ENCODE assay signal across 9 mouse cellular contexts in the genomic region with DNA sequence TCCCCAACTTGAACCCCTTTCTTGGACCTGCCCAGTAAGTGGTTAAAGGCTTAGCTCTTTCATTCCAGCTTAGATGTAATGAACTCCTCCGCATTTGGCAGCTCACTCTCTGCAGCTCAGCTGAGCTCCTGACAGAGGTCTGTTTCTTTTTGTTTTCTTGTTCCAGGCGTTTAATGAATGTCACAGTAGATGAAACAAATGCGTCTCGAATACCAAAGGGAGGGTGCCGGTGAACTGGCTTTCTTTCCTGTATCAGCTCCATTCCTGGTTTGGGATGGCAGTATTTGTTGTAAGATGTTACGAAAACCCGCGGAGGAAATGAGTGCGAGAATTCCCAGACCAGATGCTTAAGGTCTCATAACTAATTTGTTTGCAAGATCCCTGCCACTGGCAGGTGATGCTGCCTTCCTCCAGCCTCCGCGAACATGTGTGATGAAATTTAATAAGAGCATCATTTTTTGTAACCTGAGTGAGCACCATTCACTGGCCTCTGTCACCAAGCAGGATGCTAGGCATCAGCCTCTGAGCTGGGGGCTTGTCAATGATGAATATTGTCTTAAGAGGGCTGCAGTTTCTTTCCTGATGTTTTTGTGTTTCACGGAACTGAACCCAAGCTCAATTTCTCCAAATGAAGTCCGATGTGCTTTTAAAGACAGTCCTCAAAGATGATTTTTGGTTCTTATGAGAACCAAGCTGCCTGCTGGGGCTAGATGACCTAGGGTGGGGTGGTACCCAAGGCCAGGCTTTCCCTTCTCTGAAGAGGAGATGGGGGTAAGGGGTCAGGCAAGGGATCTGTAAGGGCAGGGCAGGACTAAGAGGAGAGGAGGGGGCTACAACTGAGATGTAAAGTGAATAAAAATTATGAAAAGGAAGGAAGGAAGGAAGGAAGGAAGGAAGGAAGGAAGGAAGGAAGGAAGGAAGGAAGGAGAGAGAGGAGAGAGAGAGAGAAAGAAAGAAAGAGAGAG.
DNase-seq lines count a peak whose midpoint lies in the region; ATAC-seq and TF ChIP-seq lines count a peak whose summit lies in the region.
"Had no signal": no experiment of that assay in that cellular context is flagged by ENCODE, and none has a peak within 500 bp of the region (broad histone marks: within the 10 kb centered on the region; RNA-seq: fewer than 3 reads in every experiment).

No protein-coding gene starts in this region.

- H3K4me3 ChIP-seq in kidney, embryonic 15.5 days (replicated peaks), result 0 out of 2 replicates have a peak overlapping the region, but pooled peaks have one; percentile 4
- H3K4me3 ChIP-seq in forebrain, embryonic 11.5 days (ENCODE audit: low read depth, low read length), result no peak overlapping the region
- H3K4me3 ChIP-seq in layer of hippocampus, adult 2 months, result peak overlapping the region; percentile 30; the same call in 1 of the 2 replicates
- no peak overlapping the region for H3K4me3 ChIP-seq in neural tube, embryonic 13.5 days
- no peak overlapping the region for H3K4me3 ChIP-seq in liver, embryonic 12.5 days
- H3K4me3 ChIP-seq: heart, embryonic 15.5 days had no signal

- peak overlapping the region; percentile 43 for H3K4me2 ChIP-seq in kidney, embryonic 15.5 days
- H3K4me2 ChIP-seq in forebrain, embryonic 11.5 days (ENCODE audit: low read depth, low read length, severe bottlenecking), result peak overlapping the region; percentile 5; the same call in 1 of the 2 replicates
- H3K4me2 ChIP-seq in neural tube, embryonic 13.5 days, result 0 out of 2 replicates have a peak overlapping the region, but pooled peaks have one; percentile 4
- no peak overlapping the region for H3K4me2 ChIP-seq in liver, embryonic 12.5 days
- H3K4me2 ChIP-seq: heart, embryonic 15.5 days had no signal

- H3K27ac ChIP-seq in kidney, embryonic 15.5 days, result no peak overlapping the region
- H3K27ac ChIP-seq in forebrain, embryonic 11.5 days (ENCODE audit: low read depth, low read length), result no peak overlapping the region
- no peak overlapping the region for H3K27ac ChIP-seq in layer of hippocampus, adult 2 months
- H3K27ac ChIP-seq in neural tube, embryonic 13.5 days (replicated peaks), result 0 out of 2 replicates have a peak overlapping the region, but pooled peaks have one; percentile 0
- H3K27ac ChIP-seq in liver, embryonic 12.5 days, result no peak overlapping the region
- H3K27ac ChIP-seq: heart, embryonic 15.5 days had no signal

- peak; percentile 68 for ATAC-seq in kidney, embryonic 15.5 days (replicated peaks; ENCODE audit: low FRiP score)
- peak; percentile 54 for ATAC-seq in forebrain, embryonic 11.5 days (replicated peaks; ENCODE audit: low FRiP score)
- ATAC-seq in neural tube, embryonic 13.5 days (ENCODE audit: low read depth), result no peak; the same call in 1 of the 2 replicates
- no peak for ATAC-seq in liver, embryonic 12.5 days

- H3K9ac ChIP-seq in kidney, embryonic 15.5 days, result no peak overlapping the region
- H3K9ac ChIP-seq in forebrain, embryonic 11.5 days (ENCODE audit: low read length), result no peak overlapping the region
- no peak overlapping the region for H3K9ac ChIP-seq in neural tube, embryonic 13.5 days
- no peak overlapping the region for H3K9ac ChIP-seq in liver, embryonic 12.5 days
- H3K9ac ChIP-seq: heart, embryonic 15.5 days had no signal

- WGBS in kidney, embryonic 15.5 days, result 23% methylated on average over 13 of the region's 13 CpGs
- WGBS in forebrain, embryonic 11.5 days, result 27% methylated on average over 13 of the region's 13 CpGs
- 38% methylated on average over 13 of the region's 13 CpGs for WGBS in neural tube, embryonic 13.5 days
- 39% methylated on average over 13 of the region's 13 CpGs for WGBS in liver, embryonic 12.5 days (ENCODE audit: insufficient replicate concordance)

- no peaks in the 10 kb centered on the region for H3K27me3 ChIP-seq in kidney, embryonic 15.5 days
- no peaks in the 10 kb centered on the region for H3K27me3 ChIP-seq in forebrain, embryonic 11.5 days (ENCODE audit: control insufficient read depth, insufficient read depth, low read length)
- H3K27me3 ChIP-seq in neural tube, embryonic 13.5 days, result no peaks in the 10 kb centered on the region
- H3K27me3 ChIP-seq in liver, embryonic 12.5 days (replicated peaks), result no peaks in the 10 kb centered on the region
- H3K27me3 ChIP-seq: heart, embryonic 15.5 days had no signal

- DNase-seq in kidney, postnatal 10 days, result no peak
- DNase-seq in forebrain, embryonic 11.5 days (ENCODE audit: low spot score), result no peak
- peak in 1 of 2 experiments; percentile 13 for DNase-seq in layer of hippocampus, adult 2 months (ENCODE audit: low spot score in 2 of 2)
- no peak for DNase-seq in thymus, postnatal 4 days
- DNase-seq in thymus, postnatal 14 days, result no peak

- no peaks in the 10 kb centered on the region for H3K36me3 ChIP-seq in kidney, embryonic 15.5 days
- no peaks in the 10 kb centered on the region for H3K36me3 ChIP-seq in forebrain, embryonic 11.5 days (ENCODE audit: control insufficient read depth, insufficient read depth, low read length)
- no peaks in the 10 kb centered on the region for H3K36me3 ChIP-seq in neural tube, embryonic 13.5 days
- no peaks in the 10 kb centered on the region for H3K36me3 ChIP-seq in liver, embryonic 12.5 days
- H3K36me3 ChIP-seq: heart, embryonic 15.5 days had no signal

- no peak for TF ChIP-seq CTCF in layer of hippocampus, adult 2 months (conservative IDR thresholded peaks at IDR 0.05)

- 0 out of 2 replicates have a peak, but pooled peaks cover 4% of the 10 kb centered on the region for H3K4me1 ChIP-seq in kidney, embryonic 15.5 days
- H3K4me1 ChIP-seq in forebrain, embryonic 11.5 days (replicated peaks; ENCODE audit: control insufficient read depth, insufficient read depth, low read length), result 0 out of 2 replicates have a peak, but pooled peaks cover 3% of the 10 kb centered on the region
- peaks cover 15% of the 10 kb centered on the region; the same call in 1 of the 2 replicates for H3K4me1 ChIP-seq in neural tube, embryonic 13.5 days (replicated peaks)
- H3K4me1 ChIP-seq in liver, embryonic 12.5 days, result no peaks in the 10 kb centered on the region
- H3K4me1 ChIP-seq: heart, embryonic 15.5 days had no signal

- H3K9me3 ChIP-seq in kidney, embryonic 15.5 days (replicated peaks), result no peaks in the 10 kb centered on the region
- no peaks in the 10 kb centered on the region for H3K9me3 ChIP-seq in forebrain, embryonic 11.5 days (ENCODE audit: control insufficient read depth, low read length)
- no peaks in the 10 kb centered on the region for H3K9me3 ChIP-seq in neural tube, embryonic 13.5 days
- no peaks in the 10 kb centered on the region for H3K9me3 ChIP-seq in liver, embryonic 12.5 days (replicated peaks)
- H3K9me3 ChIP-seq: heart, embryonic 15.5 days had no signal

Comparison
In these comparisons a context has a peak if more than half of its experiments do, and no peak if none do; other contexts are left out.
1. ATAC-seq: peak in kidney, embryonic 15.5 days (single experiment) and forebrain, embryonic 11.5 days (single experiment); none in neural tube, embryonic 13.5 days (single experiment) and liver, embryonic 12.5 days (single experiment).
2. H3K4me3 ChIP-seq: peak in kidney, embryonic 15.5 days (single experiment) and layer of hippocampus, adult 2 months (single experiment); none in forebrain, embryonic 11.5 days (single experiment), neural tube, embryonic 13.5 days (single experiment) and liver, embryonic 12.5 days (single experiment).